Mouse (Mus musculus) hindbrain, postnatal 0 days (tissue): ENCODE measurements at regions not wholly inside any gene's neighbourhood (a gene's known extent, or its start where the extent isn't known, plus 50 kb on each side); places are given as distances from the start of the nearest gene placed in this dataset.
"Not testable (repeated sequence)": the region's sequence is repeated elsewhere in the genome, so short reads cannot be mapped to it uniquely, and the experiment has no call there.

Experiments
- ATAC-seq: fragments of 200-750 bp; cut with Nextera tagmentation; 2 replicates; pipeline ENCODE4 v1.8.0; 2017; ENCODE audit warnings: mild to moderate bottlenecking, moderate TSS enrichment, moderate library complexity
- DNase-seq: peaks from one replicate; pipeline ENCODE4 v3.0.0-alpha.2; 2015; ENCODE audit warnings: low spot score
- H3K27ac ChIP-seq: fragments of 300-500 bp; sonication (generic); 2 replicates; pipeline ENCODE4 v1.5.1; 2014; ENCODE audit warnings: mild to moderate bottlenecking
- H3K27me3 ChIP-seq: fragments of 300-500 bp; sonication (generic); 2 replicates; pipeline ENCODE4 v1.6.1; 2014; ENCODE audit warnings: low read length, mixed read lengths; ENCODE audit not compliant: insufficient read depth
- H3K36me3 ChIP-seq: fragments of 300-500 bp; sonication (generic); 2 replicates; pipeline ENCODE4 v1.6.1; 2014; ENCODE audit warnings: low read length, mixed read lengths; ENCODE audit not compliant: insufficient read depth
- H3K4me1 ChIP-seq: fragments of 300-500 bp; sonication (generic); 2 replicates; pipeline ENCODE4 v1.6.1; 2014; ENCODE audit warnings: antibody characterized with exemption, low read length, mixed read lengths; ENCODE audit not compliant: insufficient read depth
- H3K4me2 ChIP-seq: fragments of 300-500 bp; sonication (generic); 2 replicates; pipeline ENCODE4 v1.6.1; 2014; ENCODE audit warnings: low read depth, mild to moderate bottlenecking, low read length, moderate library complexity, mixed read lengths
- H3K4me3 ChIP-seq: fragments of 300-500 bp; sonication (generic); 2 replicates; pipeline ENCODE4 v1.5.1; 2014; ENCODE audit warnings: low read length
- H3K9ac ChIP-seq: fragments of 300-500 bp; sonication (generic); replicated peaks from 2 replicates; pipeline ENCODE4 v1.6.1; 2014; ENCODE audit warnings: mild to moderate bottlenecking, low read length, moderate library complexity, mixed read lengths
- H3K9me3 ChIP-seq: fragments of 300-500 bp; sonication (generic); 2 replicates; pipeline ENCODE4 v1.6.1; 2016; ENCODE audit warnings: low read length, mixed read lengths
- CTCF ChIP-seq: IDR thresholded peaks from 2 replicates; pipeline ENCODE4 v1.5.1; 2016; ENCODE audit warnings: antibody characterized with exemption, control low read depth, low read depth
- WGBS: fragments of 180-500 bp; shearing (Covaris S2); extraction: QIAGEN DNeasy Blood & Tissue Kit; methylation state at CpG from one replicate; pipeline ENCODE4 v1.1.7; 2014; 5-methylcytosine and 5-hydroxymethylcytosine counted together

- no peak for TF ChIP-seq CTCF
- H3K27ac ChIP-seq, result no peak overlapping the region
- 77% methylated on average over 3 of the region's 3 CpGs for WGBS
- H3K36me3 ChIP-seq, result no peaks in the 10 kb centered on the region
- no peaks in the 10 kb centered on the region for H3K9me3 ChIP-seq
- no peak for DNase-seq
- H3K27me3 ChIP-seq, result no peaks in the 10 kb centered on the region
- H3K9ac ChIP-seq, result no peak overlapping the region
- H3K4me1 ChIP-seq, result no peaks in the 10 kb centered on the region
- no peak overlapping the region for H3K4me3 ChIP-seq
- H3K4me2 ChIP-seq, result no peak overlapping the region
- no peak for ATAC-seq
Measured at GRCm38 (mm10) chr1:105925617-105926370, 64.4 kb upstream of the Zcchc2 start.

- Histone ChIP-seq H3K9ac (no peak overlapping the region), H3K36me3 (no peaks in the 10 kb centered on the region), H3K4me1 (no peaks in the 10 kb centered on the region), H3K4me2 (no peak overlapping the region), H3K27me3 (no peaks in the 10 kb centered on the region), H3K4me3 (no peak overlapping the region), H3K9me3 (no peaks in the 10 kb centered on the region), H3K27ac (no peak overlapping the region)
- DNase-seq (no peak), ATAC-seq (no peak)
- WGBS, result 94% methylated on average over 2 of the region's 2 CpGs
- TF ChIP-seq CTCF, result no peak
Measured at GRCm38 (mm10) chr1:105926871-105927270, 63.3 kb upstream of the Zcchc2 start.

- Histone ChIP-seq H3K27ac (no peak overlapping the region), H3K4me1 (no peaks in the 10 kb centered on the region), H3K9me3 (no peaks in the 10 kb centered on the region), H3K27me3 (no peaks in the 10 kb centered on the region), H3K4me3 (no peak overlapping the region), H3K9ac (no peak overlapping the region), H3K4me2 (no peak overlapping the region), H3K36me3 (no peaks in the 10 kb centered on the region)
- TF ChIP-seq CTCF, result no peak
- DNase-seq (no peak), ATAC-seq (no peak)
Measured at GRCm38 (mm10) chr1:105930841-105931240, 59.4 kb upstream of the Zcchc2 start.

- WGBS, result 96% methylated on average over 2 of the region's 2 CpGs
- H3K27me3 ChIP-seq, H3K4me3 ChIP-seq, H3K4me2 ChIP-seq, H3K9ac ChIP-seq, ATAC-seq, H3K27ac ChIP-seq, H3K36me3 ChIP-seq, DNase-seq, H3K4me1 ChIP-seq, H3K9me3 ChIP-seq: not testable (repeated sequence)
Measured at GRCm38 (mm10) chr1:105934171-105934570, 56.0 kb upstream of the Zcchc2 start.
